Mouse (Mus musculus) left cerebral cortex, adult 8-10 months (tissue): ENCODE data around the gene Bicc1. TPM values are rescaled to one million over a fixed set of nuclear protein-coding genes. Genes with fewer than 3 reads are reported as not detected.
A peak's percentile ranks its signal among the peaks of the same experiment; 100 is the strongest.

ENCODE experiments used
- DNase-seq, 2 experiments: peaks; one replicate each; pipeline ENCODE4 v3.0.0; 2022; ENCODE audit warnings: low spot score in 2 of 2
- total RNA-seq, 4 experiments: library from RNA; stranded (reverse); gene quantifications; 2 replicates each; pipeline ENCODE4 v1.2.4; 2022

Gene Bicc1
- total RNA-seq, 4 experiments from 2014 or later = 5.4 to 7.1 (median 6.0) TPM

- peak in 1 of 2 experiments; percentile 22 for DNase-seq
These were observed 392 bp downstream of the Bicc1 start for GRCm38 (mm10) chr10:71158940-71159675.

- DNase-seq = no peak
These were observed 2.9 kb downstream of the Bicc1 start for GRCm38 (mm10) chr10:71156569-71156968.

- no peak for DNase-seq
These were observed 5.9 kb downstream of the Bicc1 start for GRCm38 (mm10) chr10:71153610-71154009.

GRCm38 (mm10) chr10:71153138-71153537 is 6.4 kb downstream of the Bicc1 start:
- no peak for DNase-seq

- DNase-seq = no peak
These were observed 9.0 kb downstream of the Bicc1 start for GRCm38 (mm10) chr10:71150486-71150885.

GRCm38 (mm10) chr10:71148951-71149603 is 10.4 kb downstream of the Bicc1 start:
- DNase-seq = no peak

GRCm38 (mm10) chr10:71148226-71148625 is 11.3 kb downstream of the Bicc1 start:
- no peak for DNase-seq

GRCm38 (mm10) chr10:71146681-71147615 is 12.6 kb downstream of the Bicc1 start:
- DNase-seq = peak in 1 of 2 experiments; percentile 23

GRCm38 (mm10) chr10:71145801-71146200 is 13.7 kb downstream of the Bicc1 start:
- DNase-seq = no peak

GRCm38 (mm10) chr10:71144191-71144590 is 15.3 kb downstream of the Bicc1 start:
- no peak for DNase-seq

- DNase-seq = no peak
These were observed 16.9 kb downstream of the Bicc1 start for GRCm38 (mm10) chr10:71142568-71142967.

- no peak for DNase-seq
These were observed 19.1 kb downstream of the Bicc1 start for GRCm38 (mm10) chr10:71140281-71140845.

- no peak for DNase-seq
These were observed 20.7 kb downstream of the Bicc1 start for GRCm38 (mm10) chr10:71138852-71139197.

GRCm38 (mm10) chr10:71138132-71138851 is 21.2 kb downstream of the Bicc1 start:
- DNase-seq = no peak

- DNase-seq = no peak
These were observed 21.9 kb downstream of the Bicc1 start for GRCm38 (mm10) chr10:71137606-71138005.

GRCm38 (mm10) chr10:71131333-71131732 is 28.2 kb downstream of the Bicc1 start:
- DNase-seq = no peak

GRCm38 (mm10) chr10:71130261-71130660 is 29.2 kb downstream of the Bicc1 start:
- DNase-seq = no peak

- no peak for DNase-seq
These were observed 31.6 kb downstream of the Bicc1 start for GRCm38 (mm10) chr10:71127951-71128331.

GRCm38 (mm10) chr10:71127278-71127950 is 32.1 kb downstream of the Bicc1 start:
- DNase-seq = no peak

- no peak for DNase-seq
These were observed 35.5 kb downstream of the Bicc1 start for GRCm38 (mm10) chr10:71123974-71124373.
